Mouse (Mus musculus) hindbrain, embryonic 16.5 days (tissue): Measurements from ENCODE around the gene Prrg2. TPM values are rescaled to one million over a fixed set of nuclear protein-coding genes. Genes with fewer than 3 reads are reported as not detected.
A peak's percentile ranks its signal among the peaks of the same experiment; 100 is the strongest.

Experiments used
- ATAC-seq: fragments of 200-750 bp; cut with Nextera tagmentation; 2 replicates; pipeline ENCODE4 v1.8.0; 2017; ENCODE audit warnings: moderate TSS enrichment, moderate library complexity
- H3K27ac ChIP-seq: fragments of 300-500 bp; sonication (generic); 2 replicates; pipeline ENCODE4 v1.5.1; 2014; ENCODE audit warnings: low read depth, mild to moderate bottlenecking, control low read depth, low read length, moderate library complexity
- H3K27me3 ChIP-seq: fragments of 300-500 bp; sonication (generic); replicated peaks from 2 replicates; pipeline ENCODE4 v1.6.1; 2014; ENCODE audit warnings: low read length; ENCODE audit not compliant: control insufficient read depth, insufficient read depth
- H3K36me3 ChIP-seq: fragments of 300-500 bp; sonication (generic); 2 replicates; pipeline ENCODE4 v1.6.1; 2014; ENCODE audit warnings: mild to moderate bottlenecking, low read length, moderate library complexity, mixed read lengths; ENCODE audit not compliant: control insufficient read depth, insufficient read depth
- H3K4me1 ChIP-seq: fragments of 300-500 bp; sonication (generic); 2 replicates; pipeline ENCODE4 v1.6.1; 2014; ENCODE audit warnings: low read depth, low read length; ENCODE audit not compliant: control insufficient read depth, insufficient read depth
- H3K4me2 ChIP-seq: fragments of 300-500 bp; sonication (generic); 2 replicates; pipeline ENCODE4 v1.6.1; 2014; ENCODE audit warnings: mild to moderate bottlenecking, low read length, control low read depth, moderate library complexity
- H3K4me3 ChIP-seq: fragments of 300-500 bp; sonication (generic); 2 replicates; pipeline ENCODE4 v1.5.1; 2014; ENCODE audit warnings: mild to moderate bottlenecking, low read length, control low read depth, moderate library complexity
- H3K9ac ChIP-seq: fragments of 300-500 bp; sonication (generic); 2 replicates; pipeline ENCODE4 v1.6.1; 2014; ENCODE audit warnings: low read depth, mild to moderate bottlenecking, control low read depth, low read length, moderate library complexity
- H3K9me3 ChIP-seq: fragments of 300-500 bp; sonication (generic); 2 replicates; pipeline ENCODE4 v1.6.1; 2014; ENCODE audit warnings: mild to moderate bottlenecking, low read length, moderate library complexity; ENCODE audit not compliant: control insufficient read depth
- WGBS: fragments of 180-500 bp; shearing (Covaris S2); extraction: QIAGEN DNeasy Blood & Tissue Kit; methylation state at CpG from one replicate; pipeline ENCODE4 v1.1.7; 2014; 5-methylcytosine and 5-hydroxymethylcytosine counted together
- polyA plus RNA-seq: library from polyadenylated mRNA; unstranded; fragments of >200 nt; fragmentation: Nextera tagmentation; extraction: Ambion mirVana; gene quantifications from 2 replicates; pipeline ENCODE4 v1.2.1, GENCODE M21; 2015

Prrg2 gene
- polyA plus RNA-seq, 1 experiment from 2014 or later: 15.7 TPM

- Histone ChIP-seq H3K4me1 (no peaks in the 10 kb centered on the region), H3K27me3 (no peaks in the 10 kb centered on the region), H3K9ac (no peak overlapping the region), H3K36me3 (peaks cover 67% of the 10 kb centered on the region), H3K4me3 (no peak overlapping the region), H3K9me3 (no peaks in the 10 kb centered on the region), H3K27ac (no peak overlapping the region), H3K4me2 (no peak overlapping the region)
- 97% methylated on average over 19 of the region's 19 CpGs for WGBS
- no peak for ATAC-seq
These were observed 28.6 kb downstream of the Prrg2 start for GRCm38 (mm10) chr7:45033722-45034359.

- no peak overlapping the region for H3K4me2 ChIP-seq
- WGBS: 98% methylated on average over 8 of the region's 8 CpGs
These were observed 31.6 kb downstream of the Prrg2 start for GRCm38 (mm10) chr7:45030857-45031256.

DNA sequence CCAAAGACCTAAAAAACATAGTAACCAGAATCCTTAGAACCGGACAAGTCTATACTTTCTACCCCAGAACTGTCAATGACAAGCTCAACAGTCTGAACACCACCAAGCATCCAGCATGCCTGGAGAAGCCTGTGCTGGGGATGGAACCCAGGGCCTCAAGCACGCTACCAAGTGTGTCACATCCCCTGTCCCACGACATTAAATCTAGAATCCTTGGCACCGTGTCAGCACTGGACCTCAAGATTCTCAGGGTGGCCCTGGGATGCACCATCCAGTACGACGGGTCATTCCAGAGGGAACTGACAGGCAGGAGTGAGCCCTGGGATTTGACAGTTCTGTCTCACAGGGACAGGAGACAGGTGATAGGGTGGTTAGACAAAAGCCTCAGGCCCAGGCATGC is 32.5 kb downstream of the Prrg2 start:
- H3K9ac ChIP-seq: no peak overlapping the region
- H3K4me2 ChIP-seq: no peak overlapping the region
- H3K9me3 ChIP-seq: no peaks in the 10 kb centered on the region
- peaks cover 61% of the 10 kb centered on the region for H3K36me3 ChIP-seq
- peaks cover 2% of the 10 kb centered on the region; the same call in 1 of the 2 replicates for H3K4me1 ChIP-seq
- no peak overlapping the region for H3K27ac ChIP-seq
- no peak for ATAC-seq
- H3K4me3 ChIP-seq: no peak overlapping the region
- WGBS: 92% methylated on average over 6 of the region's 6 CpGs
- H3K27me3 ChIP-seq: no peaks in the 10 kb centered on the region

More at GRCm38 (mm10) chr7:45030857-45031256, 31.6 kb downstream of the Prrg2 start:
- peaks cover 2% of the 10 kb centered on the region; the same call in 1 of the 2 replicates for H3K4me1 ChIP-seq
- H3K27ac ChIP-seq: no peak overlapping the region
- H3K9me3 ChIP-seq: no peaks in the 10 kb centered on the region
- peaks cover 70% of the 10 kb centered on the region for H3K36me3 ChIP-seq
- ATAC-seq: no peak
- H3K9ac ChIP-seq: no peak overlapping the region
- no peaks in the 10 kb centered on the region for H3K27me3 ChIP-seq
- no peak overlapping the region for H3K4me3 ChIP-seq

GRCm38 (mm10) chr7:45028351-45028750 is 34.1 kb downstream of the Prrg2 start:
- H3K4me3 ChIP-seq: no peak overlapping the region
- H3K27ac ChIP-seq: no peak overlapping the region
- H3K4me2 ChIP-seq: no peak overlapping the region
- no peaks in the 10 kb centered on the region for H3K9me3 ChIP-seq
- peaks cover 2% of the 10 kb centered on the region; the same call in 1 of the 2 replicates for H3K4me1 ChIP-seq
- H3K27me3 ChIP-seq: no peaks in the 10 kb centered on the region
- no peak for ATAC-seq
- H3K9ac ChIP-seq: no peak overlapping the region
- H3K36me3 ChIP-seq: peaks cover 45% of the 10 kb centered on the region
- 92% methylated on average over 11 of the region's 11 CpGs for WGBS

DNA sequence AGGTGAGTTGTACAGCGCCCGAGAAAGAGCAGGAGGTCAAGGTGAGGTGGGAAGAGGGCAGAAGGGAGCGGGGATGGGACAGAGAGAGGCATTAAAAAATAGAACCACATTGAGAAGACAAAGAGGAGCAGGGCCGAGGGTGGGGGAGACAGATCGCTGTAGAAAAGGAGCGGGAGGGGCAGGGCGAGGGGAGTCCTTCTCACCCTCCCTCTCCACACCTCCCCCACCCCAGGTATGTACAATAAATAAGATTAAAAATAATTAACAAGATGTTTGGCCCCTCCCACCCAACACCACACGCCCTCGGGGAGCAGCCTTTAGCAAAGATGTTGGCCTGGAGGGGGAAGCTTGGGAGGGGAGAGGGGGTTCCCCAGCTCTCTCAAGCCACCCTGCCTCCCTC is 34.7 kb downstream of the Prrg2 start:
- H3K27ac ChIP-seq: no peak overlapping the region

DNA sequence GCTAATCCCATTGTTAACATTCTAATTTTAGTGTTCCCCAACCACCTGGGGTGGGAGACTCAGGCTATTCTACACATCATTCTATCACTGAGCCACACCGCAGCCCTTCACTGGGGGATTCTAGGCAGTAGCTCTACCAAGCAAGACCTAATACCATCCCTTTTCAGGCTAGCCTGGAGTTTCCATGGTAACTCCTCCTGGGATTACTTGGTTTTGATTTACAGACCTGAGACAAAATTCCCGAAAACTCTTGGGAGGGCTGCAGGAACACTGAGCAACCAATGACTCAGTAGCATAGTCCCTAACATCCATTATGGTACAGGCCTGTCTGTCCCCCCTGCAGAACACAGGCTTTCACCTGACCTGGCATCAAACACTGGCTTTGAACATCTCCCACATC is 36.2 kb downstream of the Prrg2 start:
- ATAC-seq: 0 out of 2 replicates have a peak, but pooled peaks have one; percentile 27
- Histone ChIP-seq H3K27me3 (no peaks in the 10 kb centered on the region), H3K4me1 (peaks cover 2% of the 10 kb centered on the region; the same call in 1 of the 2 replicates), H3K4me2 (no peak overlapping the region), H3K36me3 (peaks cover 33% of the 10 kb centered on the region), H3K9me3 (no peaks in the 10 kb centered on the region), H3K27ac (no peak overlapping the region; the same call in 1 of the 2 replicates), H3K4me3 (no peak overlapping the region), H3K9ac (no peak overlapping the region)
- WGBS: 39% methylated on average over 2 of the region's 2 CpGs

More for the DNA sequence above, 34.7 kb downstream of the Prrg2 start:
- Histone ChIP-seq H3K27me3 (no peaks in the 10 kb centered on the region), H3K4me1 (peaks cover 2% of the 10 kb centered on the region; the same call in 1 of the 2 replicates), H3K4me2 (no peak overlapping the region), H3K9me3 (no peaks in the 10 kb centered on the region), H3K36me3 (peaks cover 40% of the 10 kb centered on the region), H3K4me3 (no peak overlapping the region), H3K9ac (no peak overlapping the region)
- 95% methylated on average over 9 of the region's 9 CpGs for WGBS
- no peak for ATAC-seq

- Histone ChIP-seq H3K36me3 (peaks cover 28% of the 10 kb centered on the region), H3K9me3 (no peaks in the 10 kb centered on the region), H3K27me3 (no peaks in the 10 kb centered on the region), H3K4me2 (no peak overlapping the region), H3K9ac (0 out of 2 replicates have a peak overlapping the region, but pooled peaks have one; percentile 7), H3K4me1 (peaks cover 2% of the 10 kb centered on the region; the same call in 1 of the 2 replicates), H3K27ac (0 out of 2 replicates have a peak overlapping the region, but pooled peaks have one; percentile 9), H3K4me3 (no peak overlapping the region)
- whole genome bisulfite sequencing: 79% methylated on average over 8 of the region's 8 CpGs
- ATAC-seq: no peak
These were observed 36.8 kb downstream of the Prrg2 start for GRCm38 (mm10) chr7:45025601-45026220.

GRCm38 (mm10) chr7:45024281-45025248 is 37.9 kb downstream of the Prrg2 start:
- Histone ChIP-seq H3K9ac (no peak overlapping the region), H3K36me3 (peaks cover 21% of the 10 kb centered on the region), H3K4me2 (no peak overlapping the region), H3K27ac (no peak overlapping the region), H3K4me3 (no peak overlapping the region), H3K4me1 (peaks cover 2% of the 10 kb centered on the region; the same call in 1 of the 2 replicates), H3K9me3 (no peaks in the 10 kb centered on the region), H3K27me3 (no peaks in the 10 kb centered on the region)
- no peak for ATAC-seq
- WGBS: 88% methylated on average over 15 of the region's 15 CpGs
